Mouse (Mus musculus) brain, embryonic 14.5 days (tissue): Measurements from ENCODE around the gene Zfp787. TPM values are rescaled to one million over a fixed set of nuclear protein-coding genes. Genes with fewer than 3 reads are reported as not detected.

Experiments
- DNase-seq: peaks from one replicate; pipeline ENCODE4 v3.0.0-alpha.2; 2011; ENCODE audit warnings: low read depth
- CTCF ChIP-seq: fragments of 200-500 bp; IDR thresholded peaks from 2 replicates; pipeline ENCODE4 v1.5.1; 2012; ENCODE audit warnings: inconsistent platforms, mild to moderate bottlenecking, moderate library complexity, borderline replicate concordance; ENCODE audit not compliant: insufficient read depth, insufficient read length; ENCODE audit errors: extremely low read depth
- POLR2A ChIP-seq: fragments of 200-500 bp; IDR thresholded peaks from 2 replicates; pipeline ENCODE4 v1.6.1; 2012; ENCODE audit warnings: mild to moderate bottlenecking, inconsistent platforms, borderline replicate concordance; ENCODE audit not compliant: poor library complexity, insufficient read depth, insufficient read length, severe bottlenecking; ENCODE audit errors: extremely low read depth
- polyA plus RNA-seq: library from polyadenylated mRNA; depleted of rRNA; stranded (reverse); fragments of >200 nt; gene quantifications from 2 replicates; pipeline ENCODE4 v1.2.3, GENCODE M21; 2012

The Zfp787 gene
- polyA plus RNA-seq, 1 experiment: 47.4 TPM

DNA sequence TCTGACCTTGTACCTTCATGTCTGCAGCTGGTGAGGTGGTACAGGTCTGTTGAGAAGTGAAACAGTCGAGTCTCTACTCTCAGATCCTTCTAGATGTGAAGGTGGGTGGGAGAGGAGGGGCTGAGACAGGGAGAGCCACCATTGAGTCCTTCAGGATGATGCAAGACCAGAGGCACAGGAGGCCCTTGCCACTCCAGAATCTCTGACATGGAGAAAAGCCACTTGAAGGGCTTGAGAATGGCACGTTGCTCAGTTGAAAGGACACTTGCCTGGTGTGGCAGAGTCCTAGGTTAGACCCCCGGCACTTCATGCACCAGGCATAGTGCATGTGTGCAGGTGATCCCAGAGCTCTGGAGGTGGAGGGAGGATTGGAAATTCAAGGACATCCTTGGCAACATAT, 5.7 kb upstream of the Zfp787 start:
- no peak for DNase-seq

DNA sequence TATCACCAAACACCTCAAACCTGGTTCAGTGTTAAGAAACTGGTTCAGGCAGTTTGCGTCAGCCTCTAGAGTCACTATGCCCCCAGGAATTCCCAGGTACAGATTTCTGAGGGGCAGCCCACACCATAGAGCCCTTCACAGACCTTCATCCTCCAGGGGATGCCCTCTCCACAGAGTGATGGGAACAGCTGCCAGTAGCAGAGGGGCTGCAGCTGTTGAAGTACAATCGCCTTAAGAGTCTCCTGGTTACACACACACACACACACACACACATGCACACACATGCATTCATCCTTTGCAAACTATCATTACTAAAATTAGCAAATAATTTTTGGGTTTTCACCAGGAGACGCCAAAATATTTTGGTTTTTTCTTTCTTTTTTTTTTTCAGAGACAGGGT, 3.8 kb upstream of the Zfp787 start:
- no peak for DNase-seq
- TF ChIP-seq POLR2A (no peak), CTCF (no peak)

More for the DNA sequence above, 5.7 kb upstream of the Zfp787 start:
- TF ChIP-seq CTCF (no peak), POLR2A (no peak)

DNA sequence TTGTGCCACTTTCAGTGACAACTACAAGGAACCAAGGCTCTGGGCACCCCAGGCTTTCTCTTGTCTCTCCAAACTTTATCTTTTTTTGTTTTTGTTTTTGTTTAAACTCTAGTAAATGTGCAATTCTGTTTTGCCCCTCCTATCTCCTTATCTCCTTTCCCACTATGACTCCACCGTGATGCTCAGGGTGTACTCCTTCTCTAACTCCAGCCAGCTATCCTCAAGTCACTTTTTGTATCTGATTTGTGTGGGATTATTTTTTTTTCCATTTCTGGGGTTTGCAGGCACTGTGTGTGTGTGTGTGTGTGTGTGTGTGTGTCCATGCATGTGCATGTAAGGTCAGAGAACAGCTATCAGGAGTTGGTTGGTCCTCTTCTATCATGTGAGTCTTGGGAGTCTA, 1.7 kb upstream of the Zfp787 start:
- DNase-seq: no peak
- TF ChIP-seq POLR2A (no peak), CTCF (no peak)

DNA sequence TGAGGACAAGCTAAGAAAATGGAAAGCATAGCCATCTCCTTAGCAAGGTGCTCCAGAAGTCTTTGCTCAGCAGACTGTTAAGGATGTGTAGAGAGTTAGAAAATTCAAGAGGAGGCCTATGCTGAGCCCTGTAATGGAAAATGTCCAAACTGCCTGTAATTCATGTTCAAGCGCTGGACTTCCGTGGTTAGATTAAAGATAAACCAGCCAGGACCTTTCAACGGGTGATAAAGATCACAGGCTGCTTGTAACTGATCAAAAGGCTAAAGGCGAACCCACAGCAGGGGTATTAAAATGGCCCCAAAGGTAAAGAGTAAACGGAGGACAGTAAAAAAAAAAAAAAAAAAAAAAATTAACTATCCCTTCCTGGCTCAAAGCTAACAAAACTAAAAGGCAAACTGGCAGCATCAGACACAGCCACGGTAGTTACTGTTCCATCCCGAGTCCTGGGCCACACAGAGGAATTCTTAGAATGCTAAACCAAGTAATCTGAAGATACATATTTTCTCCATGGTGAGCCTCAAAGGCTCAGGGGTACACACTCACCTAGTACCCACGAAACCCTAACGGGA, 1.2 kb upstream of the Zfp787 start:
- TF ChIP-seq CTCF: no peak
- no peak for TF ChIP-seq POLR2A
- DNase-seq: no peak

GRCm38 (mm10) chr7:6155031-6155872, 545 bp downstream of the Zfp787 start:
- peak; percentile 96 for DNase-seq
- TF ChIP-seq POLR2A: no peak
- TF ChIP-seq CTCF: no peak

- DNase-seq: no peak
- TF ChIP-seq POLR2A (no peak), CTCF (no peak)
Measured at GRCm38 (mm10) chr7:6154164-6154563, 1.6 kb downstream of the Zfp787 start.

DNA sequence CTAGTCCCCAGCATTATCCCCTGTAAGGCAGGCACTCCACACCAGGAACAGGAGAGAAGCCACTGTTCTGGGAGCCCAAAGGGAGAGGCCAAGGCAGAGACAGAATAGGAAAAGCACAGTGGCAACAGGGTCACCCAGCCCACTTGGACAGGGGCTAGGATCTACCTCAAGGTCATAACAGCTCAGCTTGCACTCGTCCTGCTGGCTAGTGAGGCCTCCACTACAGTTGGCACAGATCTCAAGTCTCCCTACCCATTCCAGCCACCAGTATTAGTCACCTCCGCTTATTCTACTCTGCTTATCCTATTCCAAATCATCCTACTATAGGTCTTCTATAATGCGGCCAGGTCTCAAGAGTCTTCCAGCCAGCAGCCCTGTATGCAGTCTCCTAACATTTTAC, 2.7 kb downstream of the Zfp787 start:
- no peak for DNase-seq
- no peak for TF ChIP-seq POLR2A
- no peak for TF ChIP-seq CTCF

- TF ChIP-seq POLR2A: no peak
- no peak for TF ChIP-seq CTCF
- DNase-seq: no peak
Measured at GRCm38 (mm10) chr7:6152036-6152435, 3.8 kb downstream of the Zfp787 start.

GRCm38 (mm10) chr7:6151266-6151665, 4.5 kb downstream of the Zfp787 start:
- TF ChIP-seq POLR2A (no peak), CTCF (no peak)
- no peak for DNase-seq

GRCm38 (mm10) chr7:6147688-6148087, 8.1 kb downstream of the Zfp787 start:
- no peak for DNase-seq
- TF ChIP-seq CTCF (no peak), POLR2A (no peak)

- TF ChIP-seq POLR2A: no peak
- no peak for TF ChIP-seq CTCF
Measured at GRCm38 (mm10) chr7:6146982-6147325, 8.8 kb downstream of the Zfp787 start.

More at GRCm38 (mm10) chr7:6146982-6147325, 8.8 kb downstream of the Zfp787 start:
- no peak for DNase-seq
